Mouse (Mus musculus) 3T3-L1 (cell line): ENCODE results near the gene Dse.

ENCODE experiments used
- DNase-seq: peaks from one replicate; pipeline ENCODE4 v3.0.0-alpha.2; 2015; ENCODE audit warnings: low read depth, low spot score

Gene Dse

DNA sequence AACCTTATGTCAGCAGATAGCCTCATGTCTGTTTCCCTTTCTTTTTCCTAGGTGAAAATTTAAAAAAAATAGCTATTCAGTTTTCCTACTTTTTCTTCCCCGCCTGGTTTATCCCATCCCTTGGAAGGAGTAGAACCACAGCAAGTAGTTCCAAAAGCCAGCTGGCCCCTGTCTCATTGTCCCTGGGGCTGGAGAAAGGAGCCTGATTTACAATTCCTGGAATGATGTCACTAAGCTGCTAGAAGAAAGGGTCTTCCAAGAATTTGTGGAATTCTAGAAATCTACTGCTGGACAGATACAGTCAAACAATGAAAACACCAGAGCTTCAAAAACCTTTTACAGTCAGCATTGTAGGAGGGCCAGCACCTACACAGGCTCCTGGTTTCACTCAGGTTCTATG is 6.8 kb downstream of the Dse start:
- no peak for DNase-seq

DNA sequence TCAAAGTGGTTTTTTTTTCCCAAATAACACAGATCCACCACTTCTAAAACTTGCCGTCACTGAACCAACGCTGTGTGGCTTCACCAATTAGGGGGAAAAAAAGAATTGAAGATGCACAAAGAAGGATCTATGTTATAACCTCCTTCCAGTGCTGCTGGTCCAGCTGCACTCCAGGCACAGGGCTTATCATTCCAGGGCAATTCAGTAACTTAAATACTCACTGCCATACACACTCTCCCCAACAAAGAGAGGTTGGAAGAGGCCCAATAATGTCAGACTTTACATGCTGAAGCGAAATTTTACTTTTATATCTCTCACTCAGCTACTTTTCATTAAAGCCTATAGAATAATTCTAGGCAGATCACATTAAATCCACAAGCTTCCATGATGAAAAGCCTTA is 8.9 kb downstream of the Dse start:
- no peak for DNase-seq

DNA sequence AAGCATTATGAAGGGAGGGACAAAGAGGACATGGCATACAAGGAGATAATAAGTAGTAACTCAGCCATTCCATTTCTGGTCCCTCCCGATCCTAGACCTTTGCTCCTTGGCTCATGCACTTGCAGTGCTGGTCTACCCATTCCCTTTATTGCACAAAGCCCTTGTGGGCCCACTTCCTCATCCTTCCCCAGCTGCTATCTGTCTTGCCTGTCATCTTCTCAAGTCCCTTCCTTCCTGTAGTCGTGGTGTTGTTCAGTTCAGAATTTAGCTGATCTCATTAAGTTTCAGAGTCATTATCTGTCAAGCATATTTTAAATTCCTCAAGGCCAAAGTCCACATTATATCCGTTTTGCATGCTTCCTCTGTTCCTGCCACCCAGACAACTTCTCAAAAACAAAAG is 9.5 kb downstream of the Dse start:
- no peak for DNase-seq

DNA sequence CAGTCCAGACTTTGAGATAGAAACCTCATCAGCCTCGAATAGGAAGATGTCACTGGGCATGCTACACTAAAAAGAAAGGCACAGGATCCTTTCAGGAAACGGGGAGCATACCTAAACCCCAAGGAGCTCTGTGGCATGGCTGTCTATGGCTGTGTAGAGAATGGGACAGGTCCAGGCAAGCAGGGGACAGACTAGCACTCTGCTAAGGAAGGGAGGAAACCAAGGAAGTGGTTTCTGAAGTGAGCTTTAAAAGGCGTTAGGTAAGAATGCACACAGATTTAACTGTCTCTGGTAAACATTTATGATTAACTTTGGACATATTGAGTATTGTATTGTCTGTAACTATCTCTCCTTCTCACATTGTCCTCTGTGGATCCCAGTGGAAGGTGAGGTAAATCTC is 10.2 kb downstream of the Dse start:
- DNase-seq: no peak

DNA sequence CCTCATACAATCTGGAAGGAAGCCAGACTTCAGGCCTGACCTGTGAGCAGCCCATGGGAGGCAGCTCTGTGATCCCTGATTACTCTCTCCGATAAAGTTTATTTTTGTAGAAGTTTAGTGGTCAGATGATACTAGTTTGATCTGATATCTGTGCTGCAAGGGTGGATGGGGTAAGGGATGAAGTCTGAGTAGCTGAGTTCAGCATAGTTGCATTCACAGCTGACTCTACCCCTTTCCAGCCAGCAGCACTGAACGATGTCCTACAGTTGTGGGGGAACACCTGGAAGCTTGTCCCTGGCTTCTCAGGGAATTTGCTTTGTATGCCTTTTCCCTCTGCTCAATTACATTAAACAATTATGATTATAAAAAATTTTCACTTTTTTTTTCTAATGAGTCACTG is 12.6 kb downstream of the Dse start:
- DNase-seq: no peak

DNA sequence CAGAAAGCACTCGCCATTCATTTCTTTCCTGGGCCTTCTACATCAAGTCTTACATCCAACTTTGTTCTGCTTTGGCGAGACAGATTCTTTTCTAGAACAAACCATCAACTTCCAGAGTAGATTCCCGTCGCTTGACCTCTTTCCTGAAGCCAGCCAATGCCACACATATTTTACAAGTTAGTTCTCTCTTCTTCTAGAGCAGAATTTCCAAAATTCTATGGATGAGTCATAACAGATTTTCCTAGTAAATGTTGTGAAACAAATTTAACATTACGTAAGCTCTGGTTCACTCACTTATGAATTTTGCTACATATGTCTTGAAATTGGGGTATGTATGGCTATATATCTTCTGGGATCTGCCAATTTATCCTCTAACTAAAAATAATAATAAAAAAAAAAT is 13.0 kb downstream of the Dse start:
- peak; percentile 72 for DNase-seq

DNA sequence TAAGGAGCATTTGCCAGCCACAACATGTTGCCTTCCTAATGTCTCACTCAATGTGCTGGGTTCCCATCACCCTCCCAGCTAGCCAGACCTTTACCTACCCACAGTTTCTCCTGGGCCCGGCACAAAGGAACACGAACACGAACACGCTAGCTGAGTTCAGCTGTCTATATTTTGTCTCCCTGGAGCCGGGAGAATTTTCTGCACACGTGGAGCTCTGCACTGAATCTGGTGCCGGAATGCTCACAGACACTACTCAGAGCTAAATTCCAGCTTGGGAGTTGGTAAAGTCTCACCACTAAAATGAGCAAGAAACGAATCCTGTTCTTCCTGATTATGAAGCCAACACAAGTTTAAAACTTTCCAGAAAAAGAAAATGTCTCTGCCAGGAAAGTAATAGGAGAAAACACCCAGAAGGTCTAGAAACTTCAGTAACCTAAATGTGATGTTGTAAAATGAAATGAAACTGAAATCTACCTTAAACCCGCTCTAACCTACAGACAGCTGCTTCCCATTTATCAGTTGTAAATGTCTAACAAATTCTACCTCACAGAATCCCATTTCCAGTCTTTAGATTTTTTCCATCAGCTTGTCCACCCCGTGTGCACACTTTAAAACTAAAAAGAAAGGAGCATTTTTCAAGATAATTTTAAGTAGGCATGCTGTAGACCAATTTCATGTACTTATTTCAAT is 20.8 kb downstream of the Dse start:
- peak; percentile 55 for DNase-seq

DNA sequence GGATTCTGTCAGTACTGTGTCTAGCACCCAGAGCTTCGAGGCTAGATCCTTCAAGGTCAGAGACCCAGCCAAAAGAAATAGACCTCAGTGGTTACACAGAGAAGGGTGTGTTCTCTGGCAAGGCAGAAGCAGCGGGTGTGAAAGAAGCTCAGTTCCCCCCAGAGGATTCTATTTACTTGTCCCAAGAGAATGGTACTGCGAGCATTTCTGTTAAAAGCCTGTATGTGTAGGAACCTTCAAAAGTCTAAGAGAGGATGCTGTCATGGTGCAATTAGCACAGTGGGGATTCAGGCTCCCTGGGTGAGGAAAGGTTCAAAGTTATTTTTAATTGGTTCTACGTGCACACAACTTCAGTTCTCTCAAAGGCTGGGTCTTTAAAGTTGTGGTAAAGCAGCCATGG is 22.0 kb downstream of the Dse start:
- DNase-seq: peak; percentile 47

DNA sequence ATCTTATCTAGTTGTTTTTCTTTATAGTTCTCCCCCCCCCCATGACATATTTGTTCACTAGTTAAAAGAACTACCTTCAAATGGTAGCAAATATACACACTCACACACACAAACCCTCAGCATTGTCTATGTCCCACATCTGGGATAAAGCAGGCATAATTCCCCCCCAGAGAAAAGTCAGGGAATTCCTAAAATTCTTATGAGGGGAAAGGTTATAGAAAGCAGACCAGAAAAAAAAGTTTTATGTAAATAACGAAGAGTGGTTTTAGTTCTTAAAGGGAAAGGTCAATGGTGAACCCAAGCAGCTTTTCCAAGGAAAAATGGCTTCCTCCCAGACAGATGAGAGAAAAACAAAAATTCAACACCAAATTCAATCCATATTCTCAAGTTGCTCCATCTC is 22.6 kb downstream of the Dse start:
- peak; percentile 59 for DNase-seq

DNA sequence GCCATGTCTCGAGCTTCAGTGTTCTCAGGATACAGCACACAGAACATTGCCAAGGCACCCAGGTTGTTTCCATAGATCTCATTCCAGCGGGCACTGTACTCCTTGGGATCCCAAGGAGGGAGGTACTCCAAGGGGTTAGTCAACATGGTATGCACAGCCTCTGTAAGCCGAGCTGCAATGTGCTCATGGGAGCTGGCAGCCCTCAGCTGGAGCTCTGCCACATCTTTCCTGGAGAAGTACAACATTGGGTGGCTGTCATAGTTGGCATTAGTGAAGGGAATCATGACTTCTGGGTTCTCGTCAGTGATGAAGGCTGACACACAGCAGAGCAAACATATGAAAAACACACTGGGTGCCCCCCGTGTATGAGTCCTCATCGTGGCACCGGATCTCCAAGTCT is 23.8 kb downstream of the Dse start:
- DNase-seq: peak; percentile 47

DNA sequence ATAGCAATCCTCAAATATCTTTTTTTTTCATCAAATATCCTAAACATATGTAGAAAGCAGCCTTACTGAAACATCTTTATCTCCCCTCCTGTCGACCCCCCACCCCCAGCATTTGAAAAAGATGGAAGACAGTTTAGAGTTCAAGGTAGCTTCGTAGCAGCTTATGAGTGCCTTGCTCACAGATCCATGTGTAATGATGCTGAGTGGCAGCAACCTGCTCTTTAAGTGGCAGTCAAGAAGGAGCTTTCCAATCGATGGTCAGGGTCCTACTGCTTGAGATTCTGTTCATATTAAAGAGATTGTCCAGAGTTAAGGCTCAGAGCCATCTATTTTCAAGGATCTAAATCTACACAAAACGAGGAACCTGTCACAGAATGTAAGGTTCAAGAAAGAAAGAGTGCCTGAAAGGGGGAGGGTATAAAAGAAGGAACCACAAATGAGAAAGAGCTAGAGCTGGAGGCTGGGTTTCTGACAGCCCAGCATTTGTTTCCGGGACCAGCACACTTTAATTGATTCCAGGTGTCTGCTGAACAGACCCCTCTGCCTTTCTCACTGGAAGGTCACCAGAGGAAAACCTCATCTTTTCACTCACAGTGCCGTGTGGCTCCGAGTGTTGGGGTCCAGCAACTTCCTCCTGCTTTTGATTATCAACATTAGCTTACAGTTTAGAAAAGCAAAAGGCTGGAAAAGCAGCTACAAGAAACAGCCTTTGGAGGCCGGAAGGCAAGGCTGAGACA is 31.5 kb downstream of the Dse start:
- DNase-seq: peak; percentile 18

DNA sequence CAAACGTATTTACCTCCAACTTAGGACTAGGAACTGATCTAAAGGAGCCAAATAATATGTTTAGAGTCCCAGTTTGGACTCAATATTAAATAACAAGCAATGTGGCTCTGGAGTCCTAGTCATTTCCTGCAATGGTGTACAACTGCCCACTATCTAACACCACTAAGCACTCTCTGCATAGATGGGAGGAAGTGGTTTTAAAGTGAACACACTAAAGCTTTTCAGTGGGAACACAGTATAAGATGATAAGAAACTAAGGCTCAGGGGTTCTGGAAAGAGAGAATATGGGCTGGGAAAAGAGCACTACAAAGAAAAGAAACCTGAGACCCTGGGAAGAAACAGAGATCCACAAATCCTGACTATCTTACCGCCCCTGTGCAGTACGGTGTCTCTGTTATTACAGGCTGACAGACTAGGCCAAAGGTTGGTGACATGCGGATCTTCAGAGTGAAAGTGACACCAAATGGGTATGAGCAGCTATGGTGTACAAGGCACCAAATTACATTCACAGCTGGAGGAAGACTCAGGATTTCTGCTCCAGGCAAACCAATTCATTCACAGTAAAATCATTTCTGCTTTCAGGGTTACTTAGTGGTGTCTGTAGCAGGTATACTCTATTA is 34.7 kb downstream of the Dse start:
- no peak for DNase-seq

DNA sequence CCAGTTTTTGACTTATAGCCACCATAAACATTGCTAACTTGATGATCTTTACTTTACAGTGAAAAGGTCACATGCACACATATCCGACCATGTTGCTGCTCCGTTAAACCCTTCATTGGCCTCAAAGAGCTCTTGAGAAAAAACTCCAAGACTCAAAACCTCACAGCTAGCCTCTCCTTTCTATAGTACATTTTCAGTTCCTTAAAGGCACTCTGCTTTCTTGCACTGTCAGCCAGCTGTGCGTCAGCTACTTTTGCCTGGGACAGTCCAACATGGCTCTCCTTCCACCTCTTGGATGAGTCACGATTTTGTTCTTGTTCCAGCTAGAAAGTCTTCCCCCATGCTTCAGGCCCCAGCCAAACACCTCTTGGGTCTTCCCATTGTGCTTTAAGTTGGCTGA is 35.9 kb downstream of the Dse start:
- DNase-seq: peak; percentile 22

DNA sequence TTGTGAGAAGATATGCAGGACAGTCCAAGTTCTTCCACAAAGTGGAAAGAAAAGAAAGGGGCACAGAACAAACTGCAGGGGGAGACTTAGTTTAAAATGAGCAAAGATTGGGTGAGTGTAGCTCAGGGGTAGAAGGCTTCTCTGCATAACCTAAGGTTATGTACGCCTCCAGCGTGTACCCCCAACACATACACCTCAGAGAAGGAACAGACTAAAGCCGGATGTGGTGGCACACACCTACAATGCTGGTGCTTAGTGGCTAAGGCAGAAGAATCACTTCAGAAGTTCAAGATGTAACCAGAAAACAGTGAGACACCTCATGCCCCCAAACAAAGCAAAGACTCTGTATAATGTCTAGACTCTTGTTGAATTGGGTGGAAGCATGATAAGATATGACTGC is 36.3 kb downstream of the Dse start:
- no peak for DNase-seq

DNA sequence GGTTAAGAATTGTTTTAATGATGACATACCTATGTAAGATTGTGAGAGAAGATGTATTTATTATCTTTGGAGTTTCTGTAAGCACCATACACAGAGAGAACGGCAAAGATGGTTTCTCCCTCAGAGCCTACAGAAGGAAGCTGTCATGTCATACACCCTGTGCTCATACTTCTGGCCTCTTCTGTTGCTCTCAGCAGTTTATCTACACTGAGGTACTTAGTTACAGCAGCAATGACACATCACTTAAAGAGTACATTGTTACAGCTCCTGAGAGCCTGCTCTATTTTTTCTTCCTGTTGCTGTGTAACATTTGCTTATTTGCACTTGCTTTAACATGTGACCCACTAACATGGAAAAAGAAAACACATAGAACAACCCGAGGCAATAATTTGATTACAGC is 40.5 kb downstream of the Dse start:
- no peak for DNase-seq

DNA sequence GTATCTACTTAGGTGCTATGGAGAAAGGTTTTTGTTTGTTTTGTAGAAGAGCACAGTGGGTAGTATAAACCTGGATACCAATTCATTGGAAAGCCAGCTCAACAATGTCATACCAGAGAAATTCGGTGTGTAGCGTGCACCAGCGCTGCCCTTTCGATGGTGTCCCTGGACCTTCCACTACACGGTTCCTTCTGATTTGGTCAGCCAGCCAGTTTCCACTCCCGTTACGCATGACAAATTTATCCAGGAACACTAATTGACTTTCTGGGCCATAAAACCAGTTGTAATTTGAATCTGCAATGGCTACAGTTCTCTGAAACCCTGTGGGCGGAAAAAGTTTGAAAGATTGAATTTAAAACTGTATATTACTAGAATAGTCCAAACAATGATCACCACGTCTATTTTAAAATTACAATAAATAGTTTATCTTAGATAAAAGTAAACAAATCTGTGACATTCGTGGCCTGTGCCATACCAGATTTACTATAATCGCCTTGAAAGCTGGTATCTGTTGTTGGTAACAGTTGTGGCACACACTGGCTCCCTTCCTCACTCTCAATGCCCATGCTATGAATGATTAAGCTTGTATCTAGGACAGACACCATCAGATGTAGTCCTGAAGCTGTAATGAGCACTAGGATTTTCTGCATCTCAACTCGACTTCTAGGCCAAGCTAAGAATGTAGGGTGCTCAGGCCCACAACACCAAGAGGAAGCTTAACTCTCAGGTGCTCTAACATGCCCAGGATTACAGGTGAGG is 51.5 kb downstream of the Dse start:
- no peak for DNase-seq

DNA sequence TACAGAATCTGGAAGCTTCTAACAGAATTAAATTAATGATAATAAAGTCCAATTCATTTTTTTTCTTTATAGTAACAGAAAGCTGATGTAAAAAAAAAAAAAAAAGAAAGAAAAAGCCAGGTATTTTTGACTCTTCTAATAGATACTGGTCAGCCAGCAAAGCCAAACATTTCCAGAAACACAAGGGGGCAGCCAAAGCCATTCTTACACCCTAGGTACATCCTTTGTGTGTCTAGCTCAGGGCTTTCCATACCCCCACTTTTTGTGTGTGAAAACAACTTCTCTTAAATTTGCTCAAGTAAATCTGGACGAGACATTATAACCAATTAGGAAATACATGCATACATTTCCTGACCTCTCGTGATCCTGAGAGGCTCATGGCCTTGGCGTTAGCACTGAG is 55.7 kb downstream of the Dse start:
- peak; percentile 54 for DNase-seq

DNA sequence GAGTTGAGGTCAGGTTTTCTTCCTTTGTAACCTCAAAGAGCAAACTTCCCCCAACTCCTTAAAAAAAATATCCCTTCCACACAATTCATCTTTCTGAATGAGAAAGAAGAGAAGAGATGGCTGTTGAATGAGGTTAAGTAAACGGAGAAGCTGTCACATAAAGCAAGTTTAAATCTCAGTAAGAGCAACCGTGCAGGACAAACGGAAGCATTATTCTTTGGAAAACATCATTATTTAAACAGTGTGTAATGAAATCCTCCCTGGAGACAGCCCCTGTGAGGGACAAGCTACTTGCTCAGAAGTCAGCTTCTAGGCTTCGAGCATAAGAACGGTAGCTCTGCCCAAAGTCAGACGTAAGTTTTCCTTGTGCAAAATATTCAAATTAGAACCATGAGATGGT is 57.1 kb downstream of the Dse start:
- DNase-seq: no peak

DNA sequence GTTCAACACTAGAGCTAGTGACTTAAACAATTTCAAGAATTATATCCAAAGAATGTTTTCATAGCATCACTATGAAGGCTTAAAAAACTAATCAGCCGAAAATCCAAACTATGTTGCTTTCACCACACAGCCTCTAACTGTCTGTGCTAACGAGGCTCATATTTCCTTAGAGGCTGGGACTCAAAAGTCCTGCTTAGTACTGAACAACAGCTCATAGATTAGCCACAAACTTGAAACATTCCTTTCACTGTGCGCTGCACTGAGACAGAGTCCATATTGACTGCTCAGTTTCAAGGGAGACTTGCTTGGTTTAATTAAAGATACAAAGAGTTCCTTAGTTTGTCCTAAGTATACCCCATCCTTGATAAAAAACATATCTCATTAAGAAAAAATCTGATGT is 57.7 kb downstream of the Dse start:
- no peak for DNase-seq

DNA sequence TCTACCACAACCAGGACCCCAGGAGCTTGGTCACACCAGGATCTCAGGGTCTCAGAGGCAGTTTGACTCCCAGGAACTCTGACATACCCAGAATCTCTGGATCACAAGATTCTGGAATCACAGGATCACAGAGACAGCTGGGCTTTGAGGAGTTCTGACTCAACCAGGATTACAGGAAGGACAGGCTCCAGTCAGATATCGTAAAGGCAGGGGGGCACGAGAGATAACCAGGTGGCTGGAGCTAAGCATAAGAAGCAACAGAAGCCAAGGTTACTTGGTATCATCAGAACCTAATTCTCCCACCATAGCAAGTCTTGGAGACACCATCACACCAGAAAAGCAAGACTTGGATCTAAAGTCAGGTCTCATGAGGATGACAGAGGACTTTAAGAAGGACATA is 65.8 kb downstream of the Dse start:
- no peak for DNase-seq

DNA sequence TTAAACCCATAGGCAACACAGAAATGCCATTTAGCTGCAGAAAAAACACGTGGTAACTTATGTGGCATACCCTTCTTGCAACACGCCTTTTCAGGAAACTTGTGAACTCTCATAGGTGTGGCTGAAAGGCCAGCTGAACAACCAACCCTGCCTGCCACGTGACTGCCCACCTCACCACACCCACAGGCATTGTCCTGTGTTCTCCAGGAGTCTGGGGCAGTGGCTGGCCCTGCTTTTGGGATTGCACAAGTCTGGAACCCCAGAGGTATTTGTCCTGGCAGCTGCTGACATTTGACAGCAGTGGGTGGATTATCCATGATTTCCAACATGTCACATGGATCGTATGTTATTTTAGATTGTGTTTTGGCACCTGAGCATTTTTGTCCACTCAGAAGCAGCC is 67.7 kb downstream of the Dse start:
- DNase-seq: no peak

DNA sequence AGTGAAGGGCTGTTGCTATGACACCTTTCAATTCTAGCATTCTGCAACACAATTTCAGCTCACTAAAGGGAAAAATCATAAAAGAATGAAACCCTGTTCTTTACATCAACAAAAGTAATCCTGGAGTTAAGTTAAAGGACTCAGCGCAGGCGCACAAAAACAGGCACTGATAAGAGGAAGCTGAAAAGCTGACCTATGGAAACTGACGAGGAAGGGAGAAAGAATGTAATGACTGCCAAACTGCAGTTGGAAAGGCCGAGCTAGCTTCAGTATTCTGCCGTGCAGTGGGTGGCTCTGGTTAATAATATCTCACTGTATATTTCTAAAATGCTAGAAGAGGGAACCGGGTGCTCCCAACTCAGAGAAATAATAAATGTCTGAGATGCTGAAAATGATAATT is 69.5 kb downstream of the Dse start:
- DNase-seq: no peak
